Mouse (Mus musculus): Measurements from ENCODE around the gene Slc20a1. TPM values are rescaled to one million over a fixed set of nuclear protein-coding genes. Genes with fewer than 3 reads are reported as not detected.

The Slc20a1 gene
- polyA plus RNA-seq, 1 experiment from 2014 or later = 46.9 TPM

- peak; percentile 90 for ATAC-seq (replicated peaks; ENCODE audit: insufficient number of reproducible peaks, low FRiP score, low TSS enrichment)
- Histone ChIP-seq H3K4me2 (no peak overlapping the region), H3K4me1 (ENCODE audit: control insufficient read depth, insufficient read depth, low read length) (no peaks in the 10 kb centered on the region), H3K4me3 (ENCODE audit: low read depth, low read length) (no peak overlapping the region), H3K9ac (ENCODE audit: low read depth, low read length) (no peak overlapping the region), H3K36me3 (ENCODE audit: control insufficient read depth, insufficient read depth, low read length) (peaks cover 14% of the 10 kb centered on the region), H3K27ac (ENCODE audit: low read depth, low read length) (no peak overlapping the region), H3K27me3 (ENCODE audit: control insufficient read depth, insufficient read depth, low read length) (no peaks in the 10 kb centered on the region), H3K9me3 (replicated peaks; ENCODE audit: control insufficient read depth, low read length) (no peaks in the 10 kb centered on the region)
- WGBS (ENCODE audit: insufficient replicate concordance) = 85% methylated on average over 5 of the region's 5 CpGs
These were observed 16.2 kb downstream of the Slc20a1 start for GRCm38 (mm10) chr2:129214774-129215173.

- no peak overlapping the region for H3K9ac ChIP-seq (ENCODE audit: low read depth, low read length)
- no peaks in the 10 kb centered on the region for H3K36me3 ChIP-seq (ENCODE audit: control insufficient read depth, insufficient read depth, low read length)
- H3K4me1 ChIP-seq (ENCODE audit: control insufficient read depth, insufficient read depth, low read length) = no peaks in the 10 kb centered on the region
- no peak overlapping the region for H3K4me2 ChIP-seq
- 78% methylated on average over 9 of the region's 9 CpGs for WGBS (ENCODE audit: insufficient replicate concordance)
- H3K27me3 ChIP-seq (ENCODE audit: control insufficient read depth, insufficient read depth, low read length) = no peaks in the 10 kb centered on the region
- ATAC-seq (replicated peaks; ENCODE audit: insufficient number of reproducible peaks, low FRiP score, low TSS enrichment) = no peak
- no peak overlapping the region for H3K27ac ChIP-seq (ENCODE audit: low read depth, low read length)
- H3K9me3 ChIP-seq (replicated peaks; ENCODE audit: control insufficient read depth, low read length) = no peaks in the 10 kb centered on the region
- H3K4me3 ChIP-seq (ENCODE audit: low read depth, low read length) = no peak overlapping the region
These were observed 19.1 kb downstream of the Slc20a1 start for GRCm38 (mm10) chr2:129217612-129218185.

- Histone ChIP-seq H3K4me1 (ENCODE audit: control insufficient read depth, insufficient read depth, low read length) (no peaks in the 10 kb centered on the region), H3K36me3 (ENCODE audit: control insufficient read depth, insufficient read depth, low read length) (no peaks in the 10 kb centered on the region), H3K9ac (ENCODE audit: low read depth, low read length) (no peak overlapping the region), H3K4me2 (no peak overlapping the region), H3K27ac (ENCODE audit: low read depth, low read length) (no peak overlapping the region), H3K9me3 (replicated peaks; ENCODE audit: control insufficient read depth, low read length) (no peaks in the 10 kb centered on the region), H3K4me3 (ENCODE audit: low read depth, low read length) (no peak overlapping the region), H3K27me3 (ENCODE audit: control insufficient read depth, insufficient read depth, low read length) (no peaks in the 10 kb centered on the region)
- WGBS (ENCODE audit: insufficient replicate concordance) = 81% methylated on average over 4 of the region's 4 CpGs
- ATAC-seq (replicated peaks; ENCODE audit: insufficient number of reproducible peaks, low FRiP score, low TSS enrichment) = no peak
These were observed 20.1 kb downstream of the Slc20a1 start for GRCm38 (mm10) chr2:129218537-129219105.

GRCm38 (mm10) chr2:129221097-129221632 lies 22.6 kb downstream of the Slc20a1 start:
- Histone ChIP-seq H3K9me3 (replicated peaks; ENCODE audit: control insufficient read depth, low read length) (no peaks in the 10 kb centered on the region), H3K9ac (ENCODE audit: low read depth, low read length) (no peak overlapping the region), H3K4me3 (ENCODE audit: low read depth, low read length) (no peak overlapping the region), H3K4me1 (ENCODE audit: control insufficient read depth, insufficient read depth, low read length) (0 out of 2 replicates have a peak, but pooled peaks cover 6% of the 10 kb centered on the region), H3K27ac (ENCODE audit: low read depth, low read length) (no peak overlapping the region), H3K4me2 (no peak overlapping the region), H3K36me3 (ENCODE audit: control insufficient read depth, insufficient read depth, low read length) (no peaks in the 10 kb centered on the region), H3K27me3 (ENCODE audit: control insufficient read depth, insufficient read depth, low read length) (no peaks in the 10 kb centered on the region)
- no peak for ATAC-seq (replicated peaks; ENCODE audit: insufficient number of reproducible peaks, low FRiP score, low TSS enrichment)
- WGBS (ENCODE audit: insufficient replicate concordance) = 70% methylated on average over 9 of the region's 9 CpGs

DNA sequence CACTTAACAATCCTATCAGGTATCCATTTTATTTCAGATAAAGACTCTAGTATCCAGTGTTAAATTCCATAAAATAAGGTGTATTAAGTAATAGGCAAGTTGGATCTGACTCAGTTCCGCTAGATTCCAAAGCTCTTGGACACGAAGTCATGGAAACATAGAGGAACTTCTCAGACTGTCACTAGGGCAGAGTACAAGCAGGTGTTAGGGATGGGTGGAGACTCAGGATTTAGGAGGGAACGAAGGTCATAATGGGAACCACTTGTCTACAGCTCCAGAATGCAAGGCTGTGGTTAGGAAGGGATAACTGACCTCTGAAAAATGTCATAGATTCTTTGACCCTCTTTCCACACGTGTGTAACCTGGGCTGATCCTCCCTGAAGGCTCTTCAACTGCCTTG lies 25.6 kb downstream of the Slc20a1 start:
- 80% methylated on average over 4 of the region's 4 CpGs for WGBS (ENCODE audit: insufficient replicate concordance)
- peak overlapping the region; percentile 88; the same call in 1 of the 2 replicates for H3K27ac ChIP-seq (ENCODE audit: low read depth, low read length)
- ATAC-seq (replicated peaks; ENCODE audit: insufficient number of reproducible peaks, low FRiP score, low TSS enrichment) = no peak

GRCm38 (mm10) chr2:129225251-129225819 lies 26.8 kb downstream of the Slc20a1 start:
- H3K27ac ChIP-seq (ENCODE audit: low read depth, low read length) = peak overlapping the region; percentile 88
- no peaks in the 10 kb centered on the region for H3K9me3 ChIP-seq (replicated peaks; ENCODE audit: control insufficient read depth, low read length)
- peak overlapping the region; percentile 31 for H3K4me2 ChIP-seq
- peaks cover 14% of the 10 kb centered on the region; the same call in 1 of the 2 replicates for H3K4me1 ChIP-seq (ENCODE audit: control insufficient read depth, insufficient read depth, low read length)
- H3K27me3 ChIP-seq (ENCODE audit: control insufficient read depth, insufficient read depth, low read length) = no peaks in the 10 kb centered on the region
- WGBS (ENCODE audit: insufficient replicate concordance) = 78% methylated on average over 17 of the region's 17 CpGs
- no peak overlapping the region for H3K4me3 ChIP-seq (ENCODE audit: low read depth, low read length)
- no peaks in the 10 kb centered on the region for H3K36me3 ChIP-seq (ENCODE audit: control insufficient read depth, insufficient read depth, low read length)
- no peak for ATAC-seq (replicated peaks; ENCODE audit: insufficient number of reproducible peaks, low FRiP score, low TSS enrichment)
- H3K9ac ChIP-seq (ENCODE audit: low read depth, low read length) = peak overlapping the region; percentile 49; the same call in 1 of the 2 replicates

More for the DNA sequence above, 25.6 kb downstream of the Slc20a1 start:
- no peak overlapping the region for H3K9ac ChIP-seq (ENCODE audit: low read depth, low read length)
- H3K4me2 ChIP-seq = no peak overlapping the region
- no peak overlapping the region for H3K4me3 ChIP-seq (ENCODE audit: low read depth, low read length)
- peaks cover 14% of the 10 kb centered on the region; the same call in 1 of the 2 replicates for H3K4me1 ChIP-seq (ENCODE audit: control insufficient read depth, insufficient read depth, low read length)
- no peaks in the 10 kb centered on the region for H3K36me3 ChIP-seq (ENCODE audit: control insufficient read depth, insufficient read depth, low read length)
- no peaks in the 10 kb centered on the region for H3K9me3 ChIP-seq (replicated peaks; ENCODE audit: control insufficient read depth, low read length)
- no peaks in the 10 kb centered on the region for H3K27me3 ChIP-seq (ENCODE audit: control insufficient read depth, insufficient read depth, low read length)

GRCm38 (mm10) chr2:129226296-129226851 lies 27.8 kb downstream of the Slc20a1 start:
- peak; percentile 86 for ATAC-seq (replicated peaks; ENCODE audit: insufficient number of reproducible peaks, low FRiP score, low TSS enrichment)
- peak overlapping the region; percentile 31 for H3K4me2 ChIP-seq
- no peaks in the 10 kb centered on the region for H3K36me3 ChIP-seq (ENCODE audit: control insufficient read depth, insufficient read depth, low read length)
- no peaks in the 10 kb centered on the region for H3K9me3 ChIP-seq (replicated peaks; ENCODE audit: control insufficient read depth, low read length)
- peak overlapping the region; percentile 68 for H3K9ac ChIP-seq (ENCODE audit: low read depth, low read length)
- H3K4me1 ChIP-seq (ENCODE audit: control insufficient read depth, insufficient read depth, low read length) = peaks cover 14% of the 10 kb centered on the region; the same call in 1 of the 2 replicates
- no peaks in the 10 kb centered on the region for H3K27me3 ChIP-seq (ENCODE audit: control insufficient read depth, insufficient read depth, low read length)
- WGBS (ENCODE audit: insufficient replicate concordance) = 40% methylated on average over 11 of the region's 11 CpGs
- no peak overlapping the region; the same call in 1 of the 2 replicates for H3K4me3 ChIP-seq (ENCODE audit: low read depth, low read length)
- peak overlapping the region; percentile 88 for H3K27ac ChIP-seq (ENCODE audit: low read depth, low read length)

DNA sequence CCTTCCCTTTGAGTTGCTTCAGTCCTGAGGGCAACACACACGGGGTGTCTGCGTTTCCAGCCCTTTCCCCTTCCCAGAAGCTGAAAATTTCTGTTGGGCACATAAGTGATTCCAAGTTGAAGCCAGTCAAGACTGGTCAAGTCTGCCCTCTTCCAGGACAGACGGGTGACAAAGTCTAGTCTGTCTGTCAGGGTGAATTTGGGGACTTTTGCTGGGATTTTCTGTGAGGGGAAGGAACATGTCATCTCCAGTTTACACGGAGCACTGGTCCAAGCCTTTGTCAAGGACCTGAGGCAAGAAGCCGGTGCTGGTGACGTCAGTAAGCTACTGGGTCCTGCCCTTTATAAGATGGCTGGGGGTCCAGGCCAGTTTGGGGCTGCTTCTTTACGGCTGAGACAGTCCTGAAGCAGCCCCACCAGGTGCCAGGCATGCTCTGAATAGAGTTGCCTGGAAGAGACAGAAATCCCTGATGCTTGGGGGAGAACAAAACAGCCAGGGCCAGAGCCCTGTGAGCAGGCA lies 28.5 kb downstream of the Slc20a1 start:
- Histone ChIP-seq H3K9me3 (replicated peaks; ENCODE audit: control insufficient read depth, low read length) (no peaks in the 10 kb centered on the region), H3K36me3 (ENCODE audit: control insufficient read depth, insufficient read depth, low read length) (no peaks in the 10 kb centered on the region), H3K9ac (ENCODE audit: low read depth, low read length) (peak overlapping the region; percentile 68), H3K4me1 (ENCODE audit: control insufficient read depth, insufficient read depth, low read length) (peaks cover 14% of the 10 kb centered on the region; the same call in 1 of the 2 replicates), H3K27ac (ENCODE audit: low read depth, low read length) (peak overlapping the region; percentile 88), H3K4me2 (peak overlapping the region; percentile 29), H3K27me3 (ENCODE audit: control insufficient read depth, insufficient read depth, low read length) (no peaks in the 10 kb centered on the region), H3K4me3 (ENCODE audit: low read depth, low read length) (no peak overlapping the region)
- WGBS (ENCODE audit: insufficient replicate concordance) = 71% methylated on average over 7 of the region's 7 CpGs
- ATAC-seq (replicated peaks; ENCODE audit: insufficient number of reproducible peaks, low FRiP score, low TSS enrichment) = no peak

Measured in heart, embryonic 11.5 days (tissue).